Mouse (Mus musculus) brain, embryonic 14.5 days (tissue): ENCODE results near the gene Rad54l2. TPM values are rescaled to one million over a fixed set of nuclear protein-coding genes. Genes with fewer than 3 reads are reported as not detected.

Experiments
- DNase-seq: peaks from one replicate; pipeline ENCODE4 v3.0.0-alpha.2; 2011; ENCODE audit warnings: low read depth
- CTCF ChIP-seq: fragments of 200-500 bp; IDR thresholded peaks from 2 replicates; pipeline ENCODE4 v1.5.1; 2012; ENCODE audit warnings: inconsistent platforms, mild to moderate bottlenecking, moderate library complexity, borderline replicate concordance; ENCODE audit not compliant: insufficient read depth, insufficient read length; ENCODE audit errors: extremely low read depth
- POLR2A ChIP-seq: fragments of 200-500 bp; IDR thresholded peaks from 2 replicates; pipeline ENCODE4 v1.6.1; 2012; ENCODE audit warnings: mild to moderate bottlenecking, inconsistent platforms, borderline replicate concordance; ENCODE audit not compliant: poor library complexity, insufficient read depth, insufficient read length, severe bottlenecking; ENCODE audit errors: extremely low read depth
- polyA plus RNA-seq: library from polyadenylated mRNA; depleted of rRNA; stranded (reverse); fragments of >200 nt; gene quantifications from 2 replicates; pipeline ENCODE4 v1.2.3, GENCODE M21; 2012; rRNA removed

Gene Rad54l2
- 14.5 and 18.3 TPM in 2 replicates for polyA plus RNA-seq

DNA sequence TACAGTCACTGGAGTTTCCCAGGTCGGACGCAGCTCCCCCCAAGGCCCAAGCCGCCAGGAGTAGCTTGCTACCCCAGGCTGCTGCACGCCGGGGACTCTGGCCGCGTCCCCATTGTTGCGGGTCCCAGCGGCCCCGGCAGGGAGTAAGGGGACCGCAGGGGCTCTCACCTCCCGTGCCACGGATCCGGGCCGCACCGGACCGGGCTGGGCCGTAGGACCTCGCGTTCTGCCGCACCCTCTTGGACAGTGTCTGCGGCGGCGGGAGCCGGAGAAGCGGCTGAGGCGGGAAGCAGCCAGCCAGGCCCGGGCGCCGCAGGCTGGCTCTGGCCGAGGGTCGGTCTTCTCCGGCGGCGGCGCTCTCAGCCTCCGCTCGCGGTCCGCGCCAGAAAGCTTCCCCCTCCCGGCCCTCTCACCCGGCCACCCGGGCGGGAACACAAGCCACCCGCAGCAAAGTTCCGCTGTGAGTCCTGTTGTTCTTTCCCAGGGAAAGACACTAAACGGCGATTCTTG lies at the start of gene Rad54l2:
Rad54l2 (minus strand) TSS at position 383 of the 510 bp plus-strand sequence.
- TF ChIP-seq POLR2A (peak; percentile 97), CTCF (no peak)
- peak; percentile 94 for DNase-seq

DNA sequence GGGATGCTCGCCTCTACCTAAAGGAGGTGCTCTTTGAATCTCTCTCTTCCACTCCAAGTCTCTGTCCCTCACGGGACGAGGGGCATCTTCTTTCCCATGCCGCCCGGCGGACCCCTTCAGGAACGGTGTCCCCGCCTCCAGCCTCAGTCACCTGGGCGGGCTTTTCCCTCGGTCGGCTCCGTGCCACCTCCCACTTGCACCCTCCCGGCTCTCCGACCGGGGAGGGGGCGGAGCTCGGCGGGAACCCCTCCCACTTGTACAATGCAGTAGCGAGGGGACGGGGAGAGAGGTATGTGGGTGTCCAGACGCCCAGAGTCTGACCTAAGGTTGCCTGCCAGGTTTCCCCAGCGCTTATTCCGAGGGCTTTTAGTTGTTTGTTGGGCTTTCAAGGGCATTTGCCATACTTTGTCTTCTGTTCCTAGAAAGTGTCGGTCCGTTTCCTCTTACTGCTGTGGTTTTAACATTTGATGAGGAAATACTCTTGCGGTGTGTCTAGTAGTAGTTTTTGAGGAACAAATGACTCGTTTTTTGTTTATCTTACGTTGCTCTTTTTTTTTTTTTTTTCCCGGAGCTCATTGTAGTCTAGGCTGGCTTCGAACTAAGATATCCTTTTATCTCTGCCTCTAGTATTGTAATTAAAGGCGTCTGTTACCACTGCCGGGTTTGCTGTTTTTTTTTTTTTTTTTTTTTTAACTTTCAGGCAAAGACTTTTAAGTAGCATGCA lies 33.5 kb upstream of the Rad54l2 start:
- peak; percentile 90 for DNase-seq
- TF ChIP-seq CTCF (no peak), POLR2A (no peak; the same call in 1 of the 2 replicates)

DNA sequence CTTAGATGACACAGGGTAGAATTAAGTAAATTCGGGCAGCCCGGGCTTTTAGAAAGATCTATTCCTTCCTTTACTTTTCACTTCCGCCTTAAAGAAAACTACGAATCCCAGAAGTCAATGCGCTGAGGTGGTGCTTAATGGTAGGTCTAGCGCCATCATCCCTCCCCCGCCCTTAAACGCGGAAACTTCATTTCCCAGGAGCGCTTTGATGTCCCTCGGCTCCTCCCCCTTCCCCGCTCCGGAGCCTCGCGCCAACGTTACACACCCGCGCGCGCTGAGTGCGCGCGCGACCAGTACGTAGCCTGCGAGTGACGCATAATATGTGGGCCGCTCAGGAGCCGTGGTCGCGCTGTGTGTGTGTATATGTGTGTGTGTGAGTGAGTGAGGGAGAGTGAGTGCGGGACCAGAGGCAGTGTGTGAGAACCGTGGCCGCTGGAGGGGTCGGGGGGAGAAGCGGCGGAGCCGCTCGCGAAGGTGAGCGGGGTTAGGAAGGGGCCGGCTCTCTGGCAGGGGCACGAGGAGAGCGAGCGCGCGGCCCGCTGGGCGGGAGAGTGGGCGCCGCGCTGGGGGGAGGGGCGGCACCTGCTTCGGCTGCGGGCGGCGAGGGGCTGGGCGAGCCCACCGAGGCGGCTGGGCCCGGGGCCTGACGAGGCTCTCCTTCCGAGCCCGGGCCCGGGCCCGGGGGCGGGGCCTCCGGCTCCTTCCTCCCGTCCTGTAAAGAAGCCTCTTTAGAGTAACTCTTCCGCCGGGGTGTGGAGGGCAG lies 32.8 kb upstream of the Rad54l2 start, which contains the start of gene Dcaf1:
Dcaf1 (plus strand) TSS at position 257 of the 763 bp plus-strand sequence.
- peak; percentile 100 for DNase-seq
- no peak for TF ChIP-seq CTCF
- peak; percentile 33; the same call in 1 of the 2 replicates for TF ChIP-seq POLR2A

DNA sequence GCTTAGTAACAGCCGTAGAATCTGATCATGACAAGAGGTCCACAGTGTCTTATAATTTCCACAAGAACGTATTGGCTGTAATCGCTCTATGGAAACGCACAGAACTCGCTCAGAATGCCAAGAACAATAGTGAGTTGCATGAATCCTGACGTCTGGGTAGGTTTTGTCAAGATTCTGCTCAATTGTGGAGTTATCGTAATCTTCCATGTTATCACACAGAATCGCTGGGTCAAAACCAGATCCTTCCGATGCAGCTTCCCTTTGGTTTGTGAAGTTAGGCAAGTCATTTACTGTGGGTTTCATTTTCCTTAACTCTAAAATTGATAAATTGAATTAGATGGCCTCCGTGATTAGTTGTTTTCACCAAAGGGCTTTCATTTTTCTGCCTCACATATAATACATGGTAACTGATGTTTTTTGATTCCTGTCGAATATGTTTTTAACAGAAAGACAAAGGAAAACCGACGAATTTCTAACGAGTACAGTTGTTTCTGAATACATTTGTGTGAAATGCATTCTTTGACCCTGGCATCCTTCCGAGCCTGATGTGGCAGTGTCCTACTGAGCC lies 32.1 kb upstream of the Rad54l2 start:
- no peak for DNase-seq
- TF ChIP-seq POLR2A, result no peak
- no peak for TF ChIP-seq CTCF

DNA sequence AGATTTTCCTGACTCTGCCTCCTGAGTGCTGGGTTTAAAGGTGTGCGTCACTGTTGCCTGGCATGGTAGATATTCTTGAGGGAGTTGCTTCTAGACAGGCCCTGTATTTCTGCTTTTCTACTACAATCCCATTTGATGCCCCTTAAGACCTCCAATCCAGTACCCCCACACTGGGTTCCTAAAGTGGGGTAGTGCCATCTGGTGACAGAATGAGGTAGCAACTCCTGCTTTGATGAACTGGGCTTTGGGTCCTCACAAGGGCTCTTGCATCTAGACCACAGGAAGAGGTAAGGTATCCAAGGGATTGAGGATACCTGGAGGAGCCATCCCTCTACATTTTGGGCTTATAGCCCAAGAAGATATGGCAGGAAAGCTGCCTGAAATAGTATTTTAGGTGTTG lies 30.2 kb upstream of the Rad54l2 start:
- peak; percentile 41 for DNase-seq
- TF ChIP-seq CTCF (peak; percentile 39; the same call in 1 of the 2 replicates), POLR2A (no peak)

DNA sequence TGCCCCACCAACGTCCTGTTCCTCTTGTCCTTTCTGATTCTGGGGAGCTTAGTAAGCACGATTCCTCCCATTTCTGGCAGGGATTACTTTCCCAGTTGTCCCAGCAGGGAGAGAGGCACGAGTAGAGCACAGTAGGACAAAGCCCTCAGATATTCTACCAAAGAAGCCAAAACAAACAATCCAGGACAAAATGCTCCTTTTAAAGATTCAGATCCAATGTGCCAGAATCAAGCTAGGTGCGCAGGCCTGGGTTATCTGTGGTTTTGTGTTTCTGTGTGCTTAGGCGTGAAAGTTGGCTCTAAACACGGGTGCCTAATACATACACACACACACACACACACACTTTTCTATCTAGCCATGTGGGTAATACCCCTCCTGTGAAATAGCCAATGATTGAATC lies 29.2 kb upstream of the Rad54l2 start:
- no peak for DNase-seq
- TF ChIP-seq CTCF (no peak), POLR2A (no peak)

DNA sequence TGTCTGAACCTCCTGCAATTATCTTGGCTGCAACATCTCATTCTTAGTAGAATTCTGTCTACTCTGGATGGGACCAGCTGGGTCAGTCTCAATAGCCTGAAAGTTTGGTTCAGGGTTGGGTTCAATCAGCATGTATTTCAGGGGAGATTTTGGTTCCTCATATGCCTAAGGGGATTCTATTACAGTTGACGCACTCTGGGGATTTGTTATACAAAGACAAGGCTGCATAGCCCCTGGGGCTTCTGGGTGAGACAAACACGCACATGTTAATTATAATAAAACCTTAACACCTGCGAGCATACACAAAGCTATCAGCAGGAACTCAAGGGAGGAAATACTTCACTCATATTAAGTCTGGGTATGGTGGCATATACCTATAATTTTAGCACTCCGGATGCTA lies 17.5 kb upstream of the Rad54l2 start:
- TF ChIP-seq POLR2A (no peak), CTCF (no peak)
- no peak for DNase-seq

DNA sequence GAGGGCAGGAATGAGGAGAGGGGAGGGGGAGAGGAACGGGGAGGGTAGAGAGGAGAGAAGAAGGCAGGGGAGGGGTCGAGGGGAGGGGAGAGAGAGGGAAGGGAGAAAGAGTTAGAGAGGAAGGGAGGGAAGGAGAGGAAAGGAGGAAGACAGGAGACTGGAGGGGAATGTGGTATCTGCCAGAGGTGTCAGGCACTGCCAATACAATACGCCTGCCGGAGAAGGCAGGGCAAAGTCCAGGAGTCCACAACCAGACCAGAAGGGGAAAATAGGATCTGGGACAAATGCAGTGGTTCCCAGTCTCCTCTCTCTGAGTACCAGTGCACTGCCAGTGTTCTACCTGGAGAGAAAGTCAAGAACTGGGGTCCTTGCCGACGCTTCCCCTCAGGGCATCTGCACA lies 1.8 kb upstream of the Rad54l2 start:
- TF ChIP-seq CTCF (no peak), POLR2A (no peak)
- no peak for DNase-seq

DNA sequence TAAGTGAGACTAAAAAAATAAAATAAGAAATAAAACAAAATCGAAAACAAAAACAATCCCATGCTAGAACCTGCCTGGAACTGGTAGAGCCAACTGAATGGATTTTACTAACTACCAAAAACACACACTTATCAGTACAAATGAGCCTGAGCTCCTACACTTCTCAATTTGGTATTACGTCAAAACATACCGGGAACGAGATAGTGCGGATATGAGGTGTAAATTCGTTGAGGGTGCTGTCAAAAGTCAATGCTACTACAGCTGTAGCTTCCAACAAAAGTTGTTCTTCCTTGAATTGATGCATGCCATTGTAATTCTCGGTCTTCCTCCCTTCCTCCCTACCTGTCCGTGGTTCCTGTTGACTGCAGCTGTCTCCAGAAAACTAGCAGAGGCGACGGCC lies 369 bp upstream of the Rad54l2 start:
- DNase-seq, result no peak
- no peak for TF ChIP-seq POLR2A
- TF ChIP-seq CTCF, result no peak

DNA sequence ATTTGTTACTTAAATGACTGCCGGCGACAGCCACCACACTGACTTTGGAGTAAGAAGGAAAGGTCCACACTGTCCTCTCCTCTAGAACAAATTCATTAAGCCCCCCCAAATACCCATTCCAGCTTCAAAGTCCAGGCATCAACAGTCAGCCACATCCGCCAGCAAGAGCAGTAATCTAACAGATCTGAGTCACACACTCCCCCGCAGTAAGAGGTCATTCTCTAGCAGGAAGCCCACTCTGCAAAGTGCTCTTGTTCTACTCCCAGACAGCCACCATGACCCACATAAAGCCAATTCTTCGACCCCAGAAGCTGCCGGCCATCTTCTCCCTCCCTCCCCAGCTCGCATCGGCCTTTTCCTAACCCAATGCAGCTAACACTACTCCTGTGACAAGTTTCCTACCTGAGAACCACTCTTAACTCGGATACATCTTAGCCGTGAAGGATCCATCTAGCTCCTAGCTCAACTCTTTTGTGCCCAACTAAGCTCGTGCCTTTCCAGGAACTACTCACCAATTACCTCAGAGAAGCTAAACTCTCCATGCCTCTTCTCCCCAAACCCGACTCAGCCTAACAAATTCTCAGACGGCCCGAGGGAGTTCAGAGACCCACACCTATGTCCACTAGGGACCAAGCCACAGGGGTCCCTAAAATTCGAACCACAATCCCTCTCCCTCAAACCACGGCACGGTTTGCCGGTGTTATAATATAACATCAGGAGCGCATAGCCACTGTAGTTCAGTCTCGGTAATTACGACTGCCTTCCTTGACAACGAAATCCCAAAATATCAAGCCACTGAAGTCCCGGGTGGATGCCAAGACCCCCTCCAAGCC lies 799 bp downstream of the Rad54l2 start:
- DNase-seq, result peak; percentile 11
- TF ChIP-seq CTCF (no peak), POLR2A (no peak)
